Mouse (Mus musculus): Measurements from ENCODE around the gene Traf1.

GRCm38 (mm10) chr2:34958036-34958435 lies 3.5 kb downstream of the Traf1 start:
- TF ChIP-seq USF1 (IDR thresholded peaks at IDR 0.05; ENCODE audit: low read depth): no peak
- TF ChIP-seq POLR2A (IDR thresholded peaks at IDR 0.05; ENCODE audit: insufficient read length, low read depth): no peak
- no peak for TF ChIP-seq E2F4 (IDR thresholded peaks at IDR 0.05; ENCODE audit: insufficient read depth)
- TF ChIP-seq MYOD1 (IDR thresholded peaks at IDR 0.05; ENCODE audit: control insufficient read depth in 1 of 3, insufficient read length in 2 of 3, low read depth in 2 of 3): no peak
- no peak for TF ChIP-seq CEBPB (IDR thresholded peaks at IDR 0.05; ENCODE audit: insufficient read depth, poor library complexity, severe bottlenecking)

Measured in myocyte (in vitro differentiated cells).